Mouse (Mus musculus) G1E (cell line): Measurements from ENCODE around the gene Lrfn3. TPM values are rescaled to one million over a fixed set of nuclear protein-coding genes. Genes with fewer than 3 reads are reported as not detected.

Experiments
- ATAC-seq: 2 replicates; pipeline ENCODE4 v1.8.0; 2016; ENCODE audit warnings: mild to moderate bottlenecking; ENCODE audit not compliant: insufficient number of reproducible peaks, poor library complexity, low FRiP score, severe bottlenecking; ENCODE audit errors: extremely low read depth
- DNase-seq: peaks from one replicate; pipeline ENCODE4 v3.0.0; 2012; ENCODE audit warnings: low spot score
- H3K27me3 ChIP-seq: 2 replicates; pipeline ENCODE4 v1.6.1; 2012; ENCODE audit warnings: mild to moderate bottlenecking, low read length, inconsistent platforms; ENCODE audit not compliant: insufficient read depth
- H3K36me3 ChIP-seq: replicated peaks from 2 replicates; pipeline ENCODE3; 2012; ENCODE audit warnings: mild to moderate bottlenecking, inconsistent platforms
- H3K4me1 ChIP-seq: 2 replicates; pipeline ENCODE4 v1.6.1; 2012; ENCODE audit warnings: low read depth, low read length, inconsistent platforms, mixed read lengths; ENCODE audit not compliant: insufficient read depth
- H3K4me3 ChIP-seq: 2 replicates; pipeline ENCODE4 v1.5.1; 2012; ENCODE audit warnings: low read depth, mild to moderate bottlenecking, inconsistent platforms, low read length, moderate library complexity, mixed read lengths
- H3K9me3 ChIP-seq: replicated peaks from 2 replicates; pipeline ENCODE4 v1.6.1; 2012; ENCODE audit warnings: inconsistent platforms
- CTCF ChIP-seq: IDR thresholded peaks from 2 replicates; pipeline ENCODE4 v1.5.1; 2012; ENCODE audit warnings: low read depth, low read length, inconsistent platforms, mixed read lengths
- GATA1 ChIP-seq: IDR thresholded peaks from 2 replicates; pipeline ENCODE4 v1.6.1; 2012; ENCODE audit warnings: borderline replicate concordance, low read length, inconsistent platforms, mixed read lengths
- GATA2 ChIP-seq: IDR thresholded peaks from 2 replicates; pipeline ENCODE4 v1.6.1; 2012; ENCODE audit warnings: low read depth, low read length, inconsistent platforms, borderline replicate concordance
- POLR2AphosphoS5 ChIP-seq: IDR thresholded peaks from 2 replicates; pipeline ENCODE4 v1.6.1; 2012; ENCODE audit warnings: low read depth, low read length, inconsistent platforms; ENCODE audit not compliant: insufficient replicate concordance
- TAL1 ChIP-seq: conservative IDR thresholded peaks from 2 replicates; pipeline ENCODE4 v1.6.1; 2012; ENCODE audit warnings: low read depth, low read length, inconsistent platforms, mixed read lengths
- polyA plus RNA-seq: library from polyadenylated mRNA; stranded (reverse); fragments of >175 nt; gene quantifications from 2 replicates; pipeline ENCODE4 v1.2.3, GENCODE M21; 2012
- total RNA-seq, 2 experiments: library from RNA; stranded (forward) in 1 of 2; stranded (reverse) in 1 of 2; fragments of 200-1000 nt in 1 of 2; fragments of >200 nt in 1 of 2; fragmentation: Nextera tagmentation in 1 of 2; gene quantifications; 2 replicates each; pipeline ENCODE4 v1.2.3; 2014 to 2017

Gene Lrfn3
- total and polyA plus RNA-seq, 3 experiments = 0.11 TPM; not detected in 2

- no peak for ATAC-seq
- TF ChIP-seq TAL1 = no peak
- no peak for TF ChIP-seq CTCF
- TF ChIP-seq GATA1 = no peak
- TF ChIP-seq GATA2 = no peak
- no peak for TF ChIP-seq POLR2AphosphoS5
- DNase-seq = no peak
Observed at GRCm38 (mm10) chr7:30334563-30334962, 28.0 kb downstream of the Lrfn3 start.

GRCm38 (mm10) chr7:30333436-30333835 lies 29.1 kb downstream of the Lrfn3 start:
- peak; percentile 46 for DNase-seq
- Histone ChIP-seq H3K4me3 (no peak overlapping the region), H3K27me3 (peaks cover 29% of the 10 kb centered on the region), H3K4me1 (peaks cover 11% of the 10 kb centered on the region), H3K9me3 (no peaks in the 10 kb centered on the region), H3K36me3 (no peaks in the 10 kb centered on the region)
- ATAC-seq = no peak
- TF ChIP-seq POLR2AphosphoS5 (no peak), TAL1 (no peak), CTCF (no peak), GATA1 (no peak), GATA2 (no peak)

More at GRCm38 (mm10) chr7:30334563-30334962, 28.0 kb downstream of the Lrfn3 start:
- Histone ChIP-seq H3K36me3 (no peaks in the 10 kb centered on the region), H3K4me1 (peaks cover 11% of the 10 kb centered on the region), H3K27me3 (peaks cover 30% of the 10 kb centered on the region), H3K9me3 (no peaks in the 10 kb centered on the region), H3K4me3 (no peak overlapping the region)

GRCm38 (mm10) chr7:30332622-30333259 lies 29.8 kb downstream of the Lrfn3 start:
- TF ChIP-seq GATA2 (no peak), TAL1 (no peak), POLR2AphosphoS5 (no peak), CTCF (no peak), GATA1 (no peak)
- ATAC-seq (no peak), DNase-seq (no peak)
- Histone ChIP-seq H3K4me3 (no peak overlapping the region), H3K27me3 (peaks cover 30% of the 10 kb centered on the region), H3K9me3 (no peaks in the 10 kb centered on the region), H3K36me3 (no peaks in the 10 kb centered on the region), H3K4me1 (peaks cover 11% of the 10 kb centered on the region)

GRCm38 (mm10) chr7:30331887-30332286 lies 30.7 kb downstream of the Lrfn3 start:
- Histone ChIP-seq H3K4me3 (no peak overlapping the region), H3K27me3 (peaks cover 38% of the 10 kb centered on the region)
- peak; percentile 75 for TF ChIP-seq CTCF
- TF ChIP-seq TAL1 = no peak

GRCm38 (mm10) chr7:30328379-30328778 lies 34.2 kb downstream of the Lrfn3 start:
- DNase-seq = no peak
- Histone ChIP-seq H3K4me3 (no peak overlapping the region), H3K27me3 (peaks cover 18% of the 10 kb centered on the region), H3K4me1 (peaks cover 12% of the 10 kb centered on the region), H3K36me3 (no peaks in the 10 kb centered on the region), H3K9me3 (0 out of 2 replicates have a peak, but pooled peaks cover 3% of the 10 kb centered on the region)
- ATAC-seq = no peak
- TF ChIP-seq GATA1 (no peak), GATA2 (no peak), CTCF (no peak), POLR2AphosphoS5 (no peak)

More at GRCm38 (mm10) chr7:30331887-30332286, 30.7 kb downstream of the Lrfn3 start:
- DNase-seq = peak; percentile 54
- Histone ChIP-seq H3K36me3 (no peaks in the 10 kb centered on the region), H3K4me1 (peaks cover 14% of the 10 kb centered on the region), H3K9me3 (no peaks in the 10 kb centered on the region)
- ATAC-seq = 0 out of 2 replicates have a peak, but pooled peaks have one; percentile 15

- TF ChIP-seq TAL1 (no peak), GATA1 (no peak), POLR2AphosphoS5 (no peak), GATA2 (no peak), CTCF (no peak)
- 0 out of 2 replicates have a peak, but pooled peaks cover 3% of the 10 kb centered on the region for H3K9me3 ChIP-seq
- peaks cover 19% of the 10 kb centered on the region for H3K4me1 ChIP-seq
- H3K36me3 ChIP-seq = no peaks in the 10 kb centered on the region
- ATAC-seq (no peak), DNase-seq (no peak)
- no peak overlapping the region for H3K4me3 ChIP-seq
- peaks cover 18% of the 10 kb centered on the region for H3K27me3 ChIP-seq
Observed at GRCm38 (mm10) chr7:30327140-30327539, 35.4 kb downstream of the Lrfn3 start.
